Mouse (Mus musculus) liver, postnatal 0 days (tissue): ENCODE results near the gene Triobp. TPM values are rescaled to one million over a fixed set of nuclear protein-coding genes. Genes with fewer than 3 reads are reported as not detected.

Experiments used
- ATAC-seq: fragments of 200-750 bp; cut with Nextera tagmentation; 2 replicates; pipeline ENCODE4 v1.8.0; 2017; ENCODE audit warnings: mild to moderate bottlenecking, moderate library complexity
- DNase-seq: peaks from one replicate; pipeline ENCODE4 v3.0.0-alpha.2; 2016
- H3K27ac ChIP-seq: fragments of 300-500 bp; sonication (generic); 2 replicates; pipeline ENCODE4 v1.5.1; 2014; ENCODE audit warnings: antibody characterized with exemption, moderate library complexity, mild to moderate bottlenecking, low read depth
- H3K27me3 ChIP-seq: fragments of 300-500 bp; sonication (generic); 2 replicates; pipeline ENCODE4 v1.6.1; 2014; ENCODE audit warnings: low read length, control low read depth, mixed read lengths; ENCODE audit not compliant: insufficient read depth
- H3K36me3 ChIP-seq: fragments of 300-500 bp; sonication (generic); replicated peaks from 2 replicates; pipeline ENCODE4 v1.6.1; 2014; ENCODE audit warnings: mild to moderate bottlenecking, control low read depth, low read length, moderate library complexity, mixed read lengths; ENCODE audit not compliant: insufficient read depth
- H3K4me1 ChIP-seq: fragments of 300-500 bp; sonication (generic); 2 replicates; pipeline ENCODE4 v1.6.1; 2014; ENCODE audit warnings: antibody characterized with exemption, mild to moderate bottlenecking, control low read depth; ENCODE audit not compliant: insufficient read depth
- H3K4me2 ChIP-seq: fragments of 300-500 bp; sonication (generic); 2 replicates; pipeline ENCODE4 v1.6.1; 2014; ENCODE audit warnings: low read depth, mild to moderate bottlenecking, low read length, moderate library complexity, mixed read lengths
- H3K4me3 ChIP-seq: fragments of 300-500 bp; sonication (generic); 2 replicates; pipeline ENCODE4 v1.5.1; 2014; ENCODE audit warnings: low read depth, low read length
- H3K9ac ChIP-seq: fragments of 300-500 bp; sonication (generic); replicated peaks from 2 replicates; pipeline ENCODE4 v1.6.1; 2014; ENCODE audit warnings: mild to moderate bottlenecking, moderate library complexity
- H3K9me3 ChIP-seq: fragments of 300-500 bp; sonication (generic); 2 replicates; pipeline ENCODE4 v1.6.1; 2016; ENCODE audit warnings: mild to moderate bottlenecking, control low read depth, low read length, mixed read lengths
- CTCF ChIP-seq: sonication (generic); IDR thresholded peaks from 2 replicates; pipeline ENCODE4 v1.5.1; 2016; ENCODE audit warnings: antibody characterized with exemption, low read depth
- EP300 ChIP-seq: IDR thresholded peaks from 2 replicates; pipeline ENCODE4 v1.6.1; 2016; ENCODE audit warnings: antibody characterized with exemption, low read depth, mild to moderate bottlenecking
- WGBS: fragments of 180-500 bp; shearing (Covaris S2); extraction: QIAGEN DNeasy Blood & Tissue Kit; methylation state at CpG from one replicate; pipeline ENCODE4 v1.1.7; 2014; ENCODE audit not compliant: insufficient replicate concordance; 5-methylcytosine and 5-hydroxymethylcytosine counted together
- polyA plus RNA-seq: library from polyadenylated mRNA; unstranded; fragments of >200 nt; fragmentation: Nextera tagmentation; extraction: Ambion mirVana; gene quantifications from 2 replicates; pipeline ENCODE4 v1.2.1, GENCODE M21; 2015

Triobp gene
- polyA plus RNA-seq, 1 experiment from 2014 or later, result 11.9 TPM

GRCm38 (mm10) chr15:78914091-78914822 is 33.3 kb upstream of the Triobp start:
- Histone ChIP-seq H3K36me3 (peaks cover 15% of the 10 kb centered on the region; the same call in 1 of the 2 replicates), H3K4me2 (peak overlapping the region; percentile 96), H3K4me1 (peaks cover 23% of the 10 kb centered on the region), H3K9ac (peak overlapping the region; percentile 63), H3K9me3 (no peaks in the 10 kb centered on the region), H3K27ac (peak overlapping the region; percentile 34; the same call in 1 of the 2 replicates), H3K27me3 (peaks cover 2% of the 10 kb centered on the region; the same call in 1 of the 2 replicates), H3K4me3 (peak overlapping the region; percentile 54)
- WGBS, result under 1% methylated on average over 42 of the region's 87 CpGs
- DNase-seq, result peak; percentile 59
- TF ChIP-seq EP300 (no peak), CTCF (no peak)
- peak; percentile 65 for ATAC-seq

DNA sequence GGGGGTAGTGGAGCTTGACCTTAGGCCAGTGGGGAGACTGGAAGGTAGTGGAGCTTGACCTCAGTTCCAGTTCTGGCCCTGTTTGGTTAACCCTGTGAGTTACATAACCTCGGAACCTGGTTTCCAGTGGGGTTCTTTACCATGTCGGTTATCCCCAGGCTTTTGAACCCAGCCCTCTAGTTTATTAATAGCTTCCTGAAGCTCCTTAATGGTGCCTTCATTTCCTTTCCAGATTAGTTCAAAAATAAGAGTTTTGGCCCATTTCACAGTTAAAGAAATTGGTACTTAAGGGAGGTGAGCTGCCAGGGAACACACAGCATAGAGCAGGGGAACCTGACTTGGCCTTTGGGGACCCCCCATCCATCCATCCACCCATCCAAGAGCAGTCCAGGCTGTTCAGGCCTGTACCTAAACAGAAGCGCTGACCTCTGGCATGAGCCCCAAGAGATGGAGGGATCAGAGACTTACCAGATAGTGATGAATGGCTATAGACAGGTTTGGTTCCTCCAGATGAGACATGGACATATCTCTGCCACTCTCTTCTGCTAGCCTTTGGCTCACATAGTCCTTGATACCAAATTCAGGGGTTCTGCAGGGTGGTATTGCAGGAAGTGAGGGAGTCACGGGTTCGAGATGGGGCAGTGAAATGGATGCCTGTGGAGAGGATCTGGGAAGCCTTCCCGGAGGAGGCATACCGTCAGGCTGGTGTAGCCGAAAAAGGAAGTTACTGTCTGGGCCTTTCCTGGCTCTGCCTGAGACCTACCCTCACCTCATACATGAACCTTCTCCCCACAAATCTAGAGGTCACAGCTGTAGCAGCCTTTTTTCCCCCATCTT is 32.5 kb upstream of the Triobp start:
- peaks cover 23% of the 10 kb centered on the region for H3K4me1 ChIP-seq
- no peak overlapping the region for H3K9ac ChIP-seq
- no peaks in the 10 kb centered on the region for H3K9me3 ChIP-seq
- peaks cover 2% of the 10 kb centered on the region; the same call in 1 of the 2 replicates for H3K27me3 ChIP-seq
- TF ChIP-seq CTCF, result no peak
- peaks cover 13% of the 10 kb centered on the region; the same call in 1 of the 2 replicates for H3K36me3 ChIP-seq
- H3K27ac ChIP-seq, result no peak overlapping the region
- WGBS, result 42% methylated on average over 8 of the region's 8 CpGs
- DNase-seq, result no peak
- peak overlapping the region; percentile 96 for H3K4me2 ChIP-seq
- no peak for ATAC-seq
- H3K4me3 ChIP-seq, result peak overlapping the region; percentile 54

DNA sequence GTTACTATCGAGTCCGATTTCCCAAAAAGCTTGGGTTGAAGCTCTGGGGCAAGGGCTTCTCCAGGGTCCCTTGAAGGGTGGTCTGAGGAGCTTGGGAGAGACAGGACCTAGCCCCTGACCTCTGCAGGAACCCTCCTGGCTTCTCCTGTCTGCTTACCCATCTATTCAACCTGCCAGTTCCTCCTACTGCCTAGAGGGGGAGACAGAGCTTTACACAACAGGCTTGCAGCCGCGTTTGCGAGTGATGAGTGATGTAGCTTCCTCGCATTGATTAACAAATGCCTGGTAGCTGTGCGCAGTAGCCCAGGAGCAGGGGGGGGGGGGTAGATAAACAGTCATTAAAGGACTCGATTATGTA is 31.9 kb upstream of the Triobp start:
- peaks cover 8% of the 10 kb centered on the region; the same call in 1 of the 2 replicates for H3K36me3 ChIP-seq
- no peaks in the 10 kb centered on the region for H3K9me3 ChIP-seq
- DNase-seq (peak; percentile 74), ATAC-seq (peak; percentile 51)
- no peak overlapping the region for H3K9ac ChIP-seq
- no peak overlapping the region for H3K27ac ChIP-seq
- peaks cover 23% of the 10 kb centered on the region for H3K4me1 ChIP-seq
- no peak for TF ChIP-seq EP300
- peak; percentile 99 for TF ChIP-seq CTCF
- WGBS, result 7% methylated on average over 8 of the region's 8 CpGs
- H3K4me3 ChIP-seq, result no peak overlapping the region
- peaks cover 2% of the 10 kb centered on the region; the same call in 1 of the 2 replicates for H3K27me3 ChIP-seq
- H3K4me2 ChIP-seq, result 0 out of 2 replicates have a peak overlapping the region, but pooled peaks have one; percentile 22

DNA sequence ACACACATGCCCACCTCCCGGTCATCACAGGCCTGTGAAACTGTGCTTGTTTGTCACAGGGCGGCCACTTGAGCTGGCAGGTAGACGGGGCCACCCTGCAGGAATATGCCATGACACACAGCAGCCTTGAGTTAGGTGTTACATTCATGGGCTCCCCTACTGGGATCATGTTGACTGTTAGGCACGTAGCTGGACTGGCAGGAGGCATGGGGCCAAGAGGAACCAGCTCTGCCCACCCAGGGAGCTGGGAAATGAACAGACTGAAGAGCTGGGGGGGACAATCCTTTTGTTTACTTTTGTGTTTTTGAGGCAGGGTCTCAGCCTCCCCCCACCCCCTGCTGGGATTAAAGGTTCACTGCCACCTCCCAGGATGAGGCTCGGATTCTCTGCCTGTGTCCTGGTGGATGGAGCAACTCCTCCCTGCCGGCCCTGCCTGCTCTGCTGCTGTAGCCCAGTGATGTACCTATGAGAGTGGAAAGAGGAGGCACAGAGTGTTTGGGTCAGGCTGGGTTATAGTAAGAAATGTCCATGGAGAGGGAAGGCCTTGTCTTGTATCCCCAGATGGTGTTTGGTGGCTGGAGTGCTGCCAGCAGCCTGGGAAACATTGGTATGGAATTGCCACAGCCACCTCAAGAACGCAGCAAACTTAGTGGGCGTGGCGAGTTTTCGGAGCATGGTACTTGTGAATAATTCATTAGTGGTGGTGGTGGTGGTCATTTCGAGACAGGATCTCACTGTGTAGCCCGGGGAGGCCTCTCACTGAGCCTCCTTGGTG is 31.3 kb upstream of the Triobp start:
- Histone ChIP-seq H3K27ac (no peak overlapping the region), H3K4me3 (no peak overlapping the region), H3K4me2 (0 out of 2 replicates have a peak overlapping the region, but pooled peaks have one; percentile 22), H3K27me3 (peaks cover 2% of the 10 kb centered on the region; the same call in 1 of the 2 replicates), H3K9me3 (no peaks in the 10 kb centered on the region), H3K4me1 (peaks cover 23% of the 10 kb centered on the region), H3K9ac (no peak overlapping the region), H3K36me3 (peaks cover 5% of the 10 kb centered on the region; the same call in 1 of the 2 replicates)
- TF ChIP-seq EP300 (no peak), CTCF (no peak)
- no peak for DNase-seq
- WGBS, result 82% methylated on average over 12 of the region's 12 CpGs
- no peak for ATAC-seq

DNA sequence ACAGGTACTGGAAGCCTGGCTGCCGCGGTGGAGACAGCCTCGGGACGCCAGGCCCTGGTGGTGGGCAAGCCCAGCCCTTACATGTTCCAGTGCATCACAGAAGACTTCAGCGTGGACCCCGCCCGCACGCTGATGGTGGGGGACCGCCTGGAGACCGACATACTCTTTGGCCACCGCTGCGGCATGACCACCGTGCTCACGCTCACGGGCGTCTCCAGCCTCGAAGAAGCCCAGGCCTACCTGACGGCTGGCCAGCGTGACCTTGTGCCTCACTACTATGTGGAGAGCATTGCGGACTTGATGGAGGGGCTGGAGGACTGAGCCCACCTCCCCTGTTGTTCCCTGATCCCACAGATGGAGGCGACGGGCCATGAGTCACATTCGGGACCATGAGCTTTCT is 29.4 kb upstream of the Triobp start:
- Histone ChIP-seq H3K27me3 (peaks cover 2% of the 10 kb centered on the region; the same call in 1 of the 2 replicates), H3K36me3 (no peaks in the 10 kb centered on the region), H3K9me3 (no peaks in the 10 kb centered on the region), H3K4me1 (peaks cover 34% of the 10 kb centered on the region), H3K27ac (no peak overlapping the region), H3K4me3 (no peak overlapping the region), H3K9ac (no peak overlapping the region), H3K4me2 (no peak overlapping the region)
- TF ChIP-seq CTCF (no peak), EP300 (no peak)
- WGBS, result 94% methylated on average over 23 of the region's 23 CpGs
- no peak for ATAC-seq
- no peak for DNase-seq
